Mouse (Mus musculus) lung, postnatal 0 days (tissue): Measurements from ENCODE around the gene Dbx1. TPM values are rescaled to one million over a fixed set of nuclear protein-coding genes. Genes with fewer than 3 reads are reported as not detected.

Source experiments
- ATAC-seq: fragments of 200-750 bp; cut with Nextera tagmentation; 2 replicates; pipeline ENCODE4 v1.8.0; 2017; ENCODE audit warnings: moderate library complexity
- DNase-seq: peaks from one replicate; pipeline ENCODE4 v3.0.0-alpha.2; 2016; ENCODE audit warnings: low spot score
- H3K27ac ChIP-seq: fragments of 300-500 bp; sonication (generic); 2 replicates; pipeline ENCODE4 v1.5.1; 2014; ENCODE audit warnings: antibody characterized with exemption, mild to moderate bottlenecking, low read length, mixed read lengths
- H3K27me3 ChIP-seq: fragments of 300-500 bp; sonication (generic); replicated peaks from 2 replicates; pipeline ENCODE4 v1.6.1; 2014; ENCODE audit warnings: low read length, mixed read lengths; ENCODE audit not compliant: insufficient read depth
- H3K36me3 ChIP-seq: fragments of 300-500 bp; sonication (generic); 2 replicates; pipeline ENCODE4 v1.6.1; 2014; ENCODE audit warnings: low read length, mixed read lengths; ENCODE audit not compliant: insufficient read depth
- H3K4me1 ChIP-seq: fragments of 300-500 bp; sonication (generic); 2 replicates; pipeline ENCODE4 v1.6.1; 2014; ENCODE audit warnings: antibody characterized with exemption, low read depth, low read length, mixed read lengths; ENCODE audit not compliant: insufficient read depth
- H3K4me2 ChIP-seq: fragments of 300-500 bp; sonication (generic); replicated peaks from 2 replicates; pipeline ENCODE4 v1.6.1; 2014; ENCODE audit warnings: low read depth, mild to moderate bottlenecking, low read length, moderate library complexity, mixed read lengths
- H3K4me3 ChIP-seq: fragments of 300-500 bp; sonication (generic); 2 replicates; pipeline ENCODE4 v1.5.1; 2014; ENCODE audit warnings: low read depth, low read length
- H3K9ac ChIP-seq: fragments of 300-500 bp; sonication (generic); replicated peaks from 2 replicates; pipeline ENCODE4 v1.6.1; 2014; ENCODE audit warnings: low read depth, mild to moderate bottlenecking
- H3K9me3 ChIP-seq: fragments of 300-500 bp; sonication (generic); 2 replicates; pipeline ENCODE4 v1.6.1; 2016; ENCODE audit warnings: low read length, mixed read lengths
- CTCF ChIP-seq: IDR thresholded peaks from 2 replicates; pipeline ENCODE4 v1.5.1; 2016; ENCODE audit warnings: antibody characterized with exemption, mild to moderate bottlenecking
- EP300 ChIP-seq: IDR thresholded peaks from 2 replicates; pipeline ENCODE4 v1.6.1; 2016; ENCODE audit warnings: antibody characterized with exemption, mild to moderate bottlenecking, control low read depth
- WGBS: fragments of 180-500 bp; shearing (Covaris S2); extraction: QIAGEN DNeasy Blood & Tissue Kit; methylation state at CpG from one replicate; pipeline ENCODE4 v1.1.7; 2014; 5-methylcytosine and 5-hydroxymethylcytosine counted together
- polyA plus RNA-seq: library from polyadenylated mRNA; unstranded; fragments of >200 nt; fragmentation: Nextera tagmentation; extraction: Ambion mirVana; gene quantifications from 2 replicates; pipeline ENCODE4 v1.2.1, GENCODE M21; 2015

Dbx1 gene
- polyA plus RNA-seq, 1 experiment from 2014 or later = not detected

DNA sequence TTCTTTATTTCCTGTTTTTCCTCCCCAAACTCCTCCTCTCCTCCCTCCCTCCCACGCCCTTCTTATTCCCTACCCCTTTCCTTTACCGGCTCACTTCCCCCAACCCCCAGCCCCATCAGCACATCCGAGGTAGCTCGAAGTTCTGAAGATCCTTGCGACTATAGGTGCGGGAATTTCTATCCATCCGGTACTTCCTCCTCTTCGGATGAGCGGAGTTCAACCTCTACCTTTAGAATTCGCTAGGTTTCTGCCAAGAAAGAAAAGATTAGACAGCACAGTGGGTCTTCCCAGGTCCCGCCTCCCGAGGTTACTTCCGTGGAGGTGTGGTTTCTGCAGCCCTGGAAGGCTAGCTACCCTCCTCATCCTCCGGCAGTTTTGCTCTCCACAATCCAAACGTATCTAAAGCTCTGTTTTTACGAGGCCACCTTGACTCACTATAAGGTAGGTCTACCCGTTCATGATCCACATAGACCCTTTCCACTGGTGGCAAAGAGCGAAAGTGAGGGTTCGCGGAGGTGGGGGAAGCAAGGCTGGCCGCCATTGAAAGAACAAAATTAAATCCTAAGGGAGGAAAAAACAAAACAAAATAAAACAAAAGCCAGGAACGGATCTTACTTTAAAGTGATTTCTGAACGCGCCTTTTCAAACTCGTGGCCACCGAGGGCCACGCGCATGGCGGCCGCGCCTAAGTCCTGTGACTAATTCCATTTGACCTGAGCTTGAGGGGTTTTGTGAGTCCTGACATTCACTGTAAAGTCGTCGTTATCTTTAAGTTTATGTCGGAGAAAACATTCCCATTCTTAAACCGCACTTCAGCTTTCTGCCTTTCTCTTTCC is 2.5 kb upstream of the Dbx1 start:
- no peak for ATAC-seq
- Histone ChIP-seq H3K9me3 (no peaks in the 10 kb centered on the region), H3K9ac (no peak overlapping the region), H3K4me2 (peak overlapping the region; percentile 33), H3K36me3 (no peaks in the 10 kb centered on the region), H3K4me3 (peak overlapping the region; percentile 12; the same call in 1 of the 2 replicates), H3K4me1 (peaks cover 11% of the 10 kb centered on the region; the same call in 1 of the 2 replicates), H3K27ac (no peak overlapping the region), H3K27me3 (peaks cover 46% of the 10 kb centered on the region)
- 3% methylated on average over 35 of the region's 35 CpGs for WGBS
- no peak for DNase-seq
- TF ChIP-seq CTCF (no peak), EP300 (no peak)

DNA sequence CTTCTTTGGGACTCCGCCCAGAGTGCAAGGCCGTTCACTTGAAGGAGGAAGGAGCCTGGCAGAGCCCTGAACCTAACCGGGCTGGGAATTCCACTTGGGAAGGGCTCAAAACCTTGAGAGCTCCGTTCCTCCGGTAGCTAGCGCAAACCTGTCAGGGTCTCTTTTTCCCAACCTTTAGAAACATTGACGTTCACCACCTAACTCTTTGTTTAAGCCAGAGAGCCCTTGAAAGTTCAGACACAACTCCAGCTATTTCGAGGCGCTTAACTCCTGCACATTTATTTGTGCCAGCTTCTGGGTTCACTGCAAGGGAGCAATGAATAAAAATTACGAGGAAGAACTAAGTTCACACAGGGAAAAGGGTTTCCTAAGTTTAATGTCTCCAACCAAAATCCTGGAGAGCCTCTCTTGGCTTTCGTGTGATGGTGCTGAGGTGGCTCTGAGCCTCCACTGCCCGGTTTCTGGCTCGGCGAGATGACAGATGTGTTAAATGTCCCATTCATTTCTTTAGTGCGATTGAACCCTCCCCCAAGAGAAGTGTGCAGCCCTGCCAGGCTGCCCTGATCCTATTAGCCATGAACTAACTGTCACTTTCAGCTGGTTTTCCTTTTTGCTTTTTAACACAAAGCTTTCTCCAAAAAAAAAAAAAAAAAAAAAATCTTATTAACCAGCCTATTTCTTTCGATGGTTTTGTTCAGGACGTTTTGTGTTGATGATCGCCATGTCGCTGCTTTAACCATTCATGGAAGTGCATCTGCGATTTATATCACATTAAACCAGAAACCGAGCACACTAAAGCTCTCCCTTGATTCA is 1.4 kb upstream of the Dbx1 start:
- H3K36me3 ChIP-seq = no peaks in the 10 kb centered on the region
- H3K4me2 ChIP-seq = no peak overlapping the region
- H3K27ac ChIP-seq = no peak overlapping the region
- ATAC-seq (no peak), DNase-seq (peak; percentile 21)
- WGBS = 2% methylated on average over 21 of the region's 21 CpGs
- H3K4me1 ChIP-seq = peaks cover 17% of the 10 kb centered on the region; the same call in 1 of the 2 replicates
- no peak overlapping the region for H3K4me3 ChIP-seq
- peaks cover 53% of the 10 kb centered on the region for H3K27me3 ChIP-seq
- TF ChIP-seq EP300 = no peak
- no peak for TF ChIP-seq CTCF
- no peak overlapping the region for H3K9ac ChIP-seq
- H3K9me3 ChIP-seq = no peaks in the 10 kb centered on the region

GRCm38 (mm10) chr7:49637281-49637680 is 632 bp upstream of the Dbx1 start:
- Histone ChIP-seq H3K9me3 (no peaks in the 10 kb centered on the region), H3K9ac (no peak overlapping the region), H3K27ac (no peak overlapping the region), H3K27me3 (peaks cover 61% of the 10 kb centered on the region), H3K4me2 (no peak overlapping the region), H3K4me1 (peaks cover 18% of the 10 kb centered on the region; the same call in 1 of the 2 replicates), H3K4me3 (no peak overlapping the region), H3K36me3 (no peaks in the 10 kb centered on the region)
- DNase-seq (no peak), ATAC-seq (no peak)
- 2% methylated on average over 9 of the region's 9 CpGs for WGBS
- no peak for TF ChIP-seq CTCF
- no peak for TF ChIP-seq EP300

GRCm38 (mm10) chr7:49635971-49636370 is 678 bp downstream of the Dbx1 start:
- ATAC-seq = no peak
- no peak overlapping the region for H3K27ac ChIP-seq
- H3K9ac ChIP-seq = no peak overlapping the region
- no peak overlapping the region for H3K4me3 ChIP-seq
- no peak for TF ChIP-seq CTCF
- TF ChIP-seq EP300 = no peak
- H3K9me3 ChIP-seq = no peaks in the 10 kb centered on the region
- no peaks in the 10 kb centered on the region for H3K36me3 ChIP-seq
- peaks cover 69% of the 10 kb centered on the region for H3K27me3 ChIP-seq
- peaks cover 18% of the 10 kb centered on the region; the same call in 1 of the 2 replicates for H3K4me1 ChIP-seq
- no peak overlapping the region for H3K4me2 ChIP-seq
- WGBS = 2% methylated on average over 22 of the region's 22 CpGs
- no peak for DNase-seq

GRCm38 (mm10) chr7:49635074-49635621 is 1.5 kb downstream of the Dbx1 start:
- Histone ChIP-seq H3K4me1 (peaks cover 18% of the 10 kb centered on the region; the same call in 1 of the 2 replicates), H3K4me2 (peak overlapping the region; percentile 1; the same call in 1 of the 2 replicates), H3K9ac (no peak overlapping the region), H3K27me3 (peaks cover 71% of the 10 kb centered on the region), H3K36me3 (no peaks in the 10 kb centered on the region), H3K27ac (no peak overlapping the region), H3K4me3 (0 out of 2 replicates have a peak overlapping the region, but pooled peaks have one; percentile 44), H3K9me3 (no peaks in the 10 kb centered on the region)
- no peak for ATAC-seq
- TF ChIP-seq CTCF = no peak
- no peak for TF ChIP-seq EP300
- no peak for DNase-seq
- WGBS = 2% methylated on average over 35 of the region's 35 CpGs
